Mouse (Mus musculus) cerebellum, adult 2 months (tissue): ENCODE measurements at regions not wholly inside any gene's neighbourhood (a gene's known extent, or its start where the extent isn't known, plus 50 kb on each side); places are given as distances from the start of the nearest gene placed in this dataset.

Experiments
- CTCF ChIP-seq: fragments of 200-500 bp; IDR thresholded peaks from 2 replicates; pipeline ENCODE4 v1.5.1; 2011; ENCODE audit warnings: low read depth, mild to moderate bottlenecking, control low read depth, low read length, moderate library complexity, borderline replicate concordance; ENCODE audit not compliant: insufficient read depth
- POLR2A ChIP-seq: fragments of 200-500 bp; IDR thresholded peaks from 2 replicates; pipeline ENCODE4 v1.6.1; 2011; ENCODE audit warnings: low read length, control low read depth, borderline replicate concordance; ENCODE audit not compliant: insufficient read depth

DNA sequence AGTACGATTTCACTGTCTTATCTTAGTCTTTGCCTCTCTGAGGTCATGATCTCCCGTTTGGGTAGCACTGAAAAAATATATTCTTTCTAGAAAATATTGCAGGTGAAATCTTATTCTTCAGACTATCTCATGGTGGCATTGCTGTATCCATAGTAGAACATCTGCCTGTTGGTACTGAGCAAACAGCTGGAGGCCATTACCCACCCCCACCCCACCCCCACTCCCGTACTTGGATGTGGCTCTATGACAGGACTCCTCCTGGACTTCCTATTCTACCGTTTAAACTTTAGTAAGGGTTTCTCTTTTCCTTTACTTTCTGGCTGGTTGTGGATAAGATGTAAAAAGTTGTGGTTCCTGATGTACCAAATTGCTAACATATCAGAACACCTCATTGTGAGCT is 53.3 kb upstream of the Ccn2 start:
- no peak for TF ChIP-seq POLR2A
- TF ChIP-seq CTCF: no peak
